Mouse (Mus musculus): ENCODE results near the gene Coro2b.

DNA sequence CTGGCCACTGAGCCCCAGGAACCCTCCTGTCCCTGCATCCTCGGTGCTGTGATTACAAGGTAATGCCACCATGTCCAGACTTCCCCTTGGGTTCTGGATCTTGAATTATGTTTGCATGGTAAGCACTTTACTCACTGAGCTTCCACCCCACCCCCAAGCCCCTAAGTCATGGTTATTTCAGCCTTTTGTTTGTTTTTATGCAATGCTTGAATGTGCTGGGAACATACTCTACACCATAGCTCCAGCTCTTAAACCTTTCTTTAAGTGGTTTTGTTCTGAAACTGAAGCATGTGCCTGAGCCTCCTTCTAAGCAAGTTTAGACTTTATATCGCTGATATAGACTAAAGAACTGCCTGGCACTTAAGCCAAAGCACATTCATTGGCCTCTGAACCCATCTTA is 34.5 kb downstream of the Coro2b start:
- TF ChIP-seq CTCF (IDR thresholded peaks at IDR 0.05; ENCODE audit: low read depth) (no peak), EP300 (IDR thresholded peaks at IDR 0.05; ENCODE audit: low read depth) (no peak)

All from liver, embryonic 14.5 days (tissue).